Mouse (Mus musculus): ENCODE data around the gene Cerkl. TPM values are rescaled to one million over a fixed set of nuclear protein-coding genes. Genes with fewer than 3 reads are reported as not detected.

Cerkl gene
- total and polyA plus RNA-seq, 3 experiments, result 3.5 to 7.4 TPM; not detected in 1

DNA sequence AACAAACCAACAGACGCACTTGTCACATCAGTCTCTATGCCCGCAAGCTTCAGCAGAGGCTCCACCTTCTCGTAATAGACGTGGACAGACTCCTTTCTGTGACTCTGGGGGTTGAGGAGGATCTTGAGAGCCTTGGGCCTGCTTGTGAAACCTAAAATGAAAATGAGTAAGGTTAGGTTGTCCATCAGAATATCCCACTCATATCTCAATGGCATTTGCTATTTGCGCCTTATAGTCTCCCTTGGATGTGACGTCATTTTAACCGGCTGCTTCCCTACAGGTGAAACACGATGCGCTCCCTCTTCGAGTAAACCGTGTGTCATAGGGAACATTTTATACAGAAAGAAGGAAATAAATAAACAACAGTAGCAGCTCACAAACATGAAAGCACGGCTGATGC is 87.9 kb downstream of the Cerkl start (continued):
- no peak for TF ChIP-seq NRF1 (IDR thresholded peaks at IDR 0.05; ENCODE audit: insufficient read depth, low read depth, low read length, poor library complexity, severe bottlenecking)

GRCm38 (mm10) chr2:79367451-79368450 is 88.8 kb downstream of the Cerkl start:
- Histone ChIP-seq H3K9me3 (replicated peaks; ENCODE audit: insufficient read depth, low read length) (no peaks in the 10 kb centered on the region), H3K36me3 (ENCODE audit: control insufficient read depth in 1 of 2, insufficient read depth in 2 of 2, low read length in 2 of 2) (peaks cover 0 to 5% of the 10 kb centered on the region in 2 experiments; a peak in 2 of 4 replicates), H3K27me3 (ENCODE audit: control insufficient read depth in 1 of 2, insufficient read depth in 2 of 2, low read length in 2 of 2) (no peaks in the 10 kb centered on the region), H3K27ac (ENCODE audit: control insufficient read depth, low read depth, low read length) (no peak overlapping the region), H3K4me3 (ENCODE audit: control insufficient read depth in 1 of 2, insufficient read depth in 1 of 2, low read depth in 2 of 2, low read length in 2 of 2) (no peak overlapping the region), H3K79me2 (ENCODE audit: control insufficient read depth, insufficient read depth, low read length, poor library complexity) (0 out of 2 replicates have a peak, but pooled peaks cover 1% of the 10 kb centered on the region), H3K9ac (ENCODE audit: control insufficient read depth, low read depth, low read length, poor library complexity, severe bottlenecking) (no peak overlapping the region), H3K4me1 (ENCODE audit: control insufficient read depth in 1 of 2, insufficient read depth in 2 of 2, low read length in 2 of 2) (peaks cover 3 to 4% of the 10 kb centered on the region in 2 experiments; a peak in 3 of 4 replicates)
- DNase-seq (ENCODE audit: low read depth, low spot score), result peak; percentile 35
- TF ChIP-seq CTCF (IDR thresholded peaks at IDR 0.05 in 2 of 3, conservative IDR thresholded peaks at IDR 0.05 in 1 of 3; ENCODE audit: control insufficient read depth in 1 of 3, insufficient read depth in 1 of 3, low read depth in 2 of 3, low read length in 3 of 3, poor library complexity in 1 of 3, severe bottlenecking in 1 of 3) (peak; percentile 21 to 52 (median 24); a peak in 4 of 6 replicates), POLR2AphosphoS2 (IDR thresholded peaks at IDR 0.05; ENCODE audit: low read length) (no peak), RAD21 (IDR thresholded peaks at IDR 0.05; ENCODE audit: low read depth, low read length) (peak; percentile 46), SMC3 (IDR thresholded peaks at IDR 0.05; ENCODE audit: low read depth, low read length) (peak; percentile 47)

DNA sequence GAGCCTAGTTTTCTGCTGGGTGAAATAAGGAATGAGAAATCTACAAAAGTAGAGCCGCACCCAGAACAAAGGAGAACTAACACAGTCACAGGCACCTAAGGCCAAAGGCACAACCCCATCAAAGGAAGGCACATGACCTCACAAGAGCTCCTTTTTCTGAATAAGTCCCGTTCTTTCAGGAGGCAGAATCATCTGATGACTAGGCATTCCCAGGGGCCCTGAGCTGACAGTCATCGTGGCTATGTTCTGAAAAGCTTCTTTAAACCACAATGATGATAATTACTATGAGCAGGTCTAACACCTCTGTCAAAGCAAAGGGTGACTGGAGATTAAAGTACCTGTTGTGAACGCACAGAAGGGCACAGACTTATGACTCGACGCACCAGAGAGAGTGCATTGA is 92.7 kb downstream of the Cerkl start:
- DNase-seq (ENCODE audit: low read depth, low spot score), result no peak

More for the DNA sequence above, 92.7 kb downstream of the Cerkl start:
- Histone ChIP-seq H3K9ac (ENCODE audit: control insufficient read depth, low read depth, low read length, poor library complexity, severe bottlenecking) (no peak overlapping the region), H3K9me3 (replicated peaks; ENCODE audit: insufficient read depth, low read length) (no peaks in the 10 kb centered on the region), H3K79me2 (ENCODE audit: control insufficient read depth, insufficient read depth, low read length, poor library complexity) (no peaks in the 10 kb centered on the region), H3K27ac (ENCODE audit: control insufficient read depth, low read depth, low read length) (no peak overlapping the region), H3K4me3 (ENCODE audit: control insufficient read depth in 1 of 2, insufficient read depth in 1 of 2, low read depth in 2 of 2, low read length in 2 of 2) (no peak overlapping the region), H3K36me3 (ENCODE audit: control insufficient read depth in 1 of 2, insufficient read depth in 2 of 2, low read length in 2 of 2) (no peaks in the 10 kb centered on the region), H3K27me3 (ENCODE audit: control insufficient read depth in 1 of 2, insufficient read depth in 2 of 2, low read length in 2 of 2) (no peaks in the 10 kb centered on the region), H3K4me1 (ENCODE audit: control insufficient read depth in 1 of 2, insufficient read depth in 2 of 2, low read length in 2 of 2) (no peaks in the 10 kb centered on the region)
- TF ChIP-seq CHD2 (IDR thresholded peaks at IDR 0.05; ENCODE audit: low read length) (no peak), TAL1 (IDR thresholded peaks at IDR 0.05; ENCODE audit: low read length) (no peak), POLR2AphosphoS2 (IDR thresholded peaks at IDR 0.05; ENCODE audit: low read length) (no peak), MYB (IDR thresholded peaks at IDR 0.05; ENCODE audit: low read depth, low read length) (no peak), BHLHE40 (IDR thresholded peaks at IDR 0.05; ENCODE audit: borderline replicate concordance, low read depth, low read length) (no peak), EP300 (IDR thresholded peaks at IDR 0.05; ENCODE audit: low read depth in 1 of 2, low read length in 2 of 2) (no peak), MXI1 (IDR thresholded peaks at IDR 0.05; ENCODE audit: low read depth, low read length) (no peak), ETS1 (IDR thresholded peaks at IDR 0.05; ENCODE audit: low read depth, low read length) (no peak), UBTF (IDR thresholded peaks at IDR 0.05; ENCODE audit: borderline replicate concordance, insufficient read depth, low read depth, low read length) (no peak), ZC3H11A (IDR thresholded peaks at IDR 0.05; ENCODE audit: low read depth, low read length) (no peak), TBP (IDR thresholded peaks at IDR 0.05; ENCODE audit: low read depth, low read length) (no peak), HCFC1 (IDR thresholded peaks at IDR 0.05; ENCODE audit: low read depth, low read length) (no peak), MAZ (IDR thresholded peaks at IDR 0.05; ENCODE audit: low read depth, low read length) (no peak), TCF12 (IDR thresholded peaks at IDR 0.05; ENCODE audit: low read depth, low read length) (no peak), USF1 (IDR thresholded peaks at IDR 0.05; ENCODE audit: low read depth, low read length) (no peak), USF2 (IDR thresholded peaks at IDR 0.05; ENCODE audit: borderline replicate concordance in 1 of 2, insufficient read depth in 1 of 2, low read depth in 1 of 2, low read length in 2 of 2) (no peak), GABPA (IDR thresholded peaks at IDR 0.05; ENCODE audit: low read depth, low read length) (no peak), MAX (IDR thresholded peaks at IDR 0.05; ENCODE audit: low read length) (no peak), MAFK (IDR thresholded peaks at IDR 0.05; ENCODE audit: borderline replicate concordance, low read depth, low read length) (no peak)
